Mouse (Mus musculus): ENCODE measurements at regions not wholly inside any gene's neighbourhood (a gene's known extent, or its start where the extent isn't known, plus 50 kb on each side); places are given as distances from the start of the nearest gene placed in this dataset.

DNA sequence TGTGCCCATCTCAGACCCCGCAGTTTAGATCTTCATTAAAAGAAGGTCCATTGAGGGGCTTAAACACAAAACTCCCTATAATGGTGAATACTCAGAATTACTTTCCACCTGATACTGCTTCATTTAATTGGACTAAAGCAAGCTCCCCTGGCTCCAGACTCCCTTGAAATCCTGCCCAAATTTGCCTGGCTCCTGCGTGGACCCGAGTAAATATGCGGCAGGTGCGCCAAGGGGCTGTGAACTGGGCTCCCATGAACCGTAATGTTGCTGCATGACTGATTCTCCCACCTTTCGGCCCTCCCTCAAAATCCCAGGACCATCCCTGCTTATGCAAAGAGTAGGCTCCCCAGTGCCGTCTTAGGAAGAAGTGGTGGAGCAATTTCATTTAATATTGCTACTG, 573.7 kb downstream of the Ccdc171 start:
- DNase-seq (ENCODE audit: low spot score in 2 of 2), result no peak

DNA sequence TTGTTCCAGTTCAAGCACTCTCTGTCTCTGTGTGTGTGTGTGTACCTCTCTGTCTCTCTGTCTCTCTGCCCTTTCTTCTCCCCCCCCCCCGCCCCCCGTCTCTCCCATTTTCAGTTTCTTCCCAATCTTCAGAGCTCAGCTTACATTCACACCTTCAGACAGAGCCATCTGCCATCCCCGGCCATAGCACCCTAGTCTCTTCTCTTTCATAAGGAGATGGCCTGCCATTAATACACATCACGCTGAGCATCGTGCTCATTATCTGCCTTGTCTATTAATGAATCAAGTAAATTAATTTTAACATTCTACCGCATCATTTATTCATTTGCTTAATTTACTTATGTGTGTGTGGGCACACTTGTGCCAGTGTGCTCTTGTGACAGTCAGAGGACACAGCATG, 573.2 kb downstream of the Bnc2 start:
- DNase-seq (ENCODE audit: low spot score in 2 of 2), result no peak

DNA sequence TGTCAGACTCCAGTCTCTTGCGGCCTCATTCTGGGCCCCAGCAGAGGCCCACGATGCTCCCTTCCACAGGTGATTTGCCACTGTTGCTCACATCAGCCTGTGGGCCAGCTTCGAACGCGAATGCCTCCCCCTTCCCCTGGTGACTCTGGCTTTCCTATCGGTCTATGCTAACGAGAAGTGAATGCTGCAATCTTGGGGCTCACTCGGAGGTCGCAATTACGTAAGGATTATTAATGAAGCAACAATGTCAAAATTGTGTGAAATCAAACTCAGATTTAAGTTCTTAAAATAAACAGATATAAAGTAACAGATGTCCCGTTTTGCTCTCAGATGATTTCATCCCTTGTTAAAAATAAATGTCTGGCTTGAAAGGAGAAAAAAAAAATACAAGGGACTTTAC, 572.3 kb downstream of the Bnc2 start:
- no peak for DNase-seq (ENCODE audit: low spot score in 2 of 2)

DNA sequence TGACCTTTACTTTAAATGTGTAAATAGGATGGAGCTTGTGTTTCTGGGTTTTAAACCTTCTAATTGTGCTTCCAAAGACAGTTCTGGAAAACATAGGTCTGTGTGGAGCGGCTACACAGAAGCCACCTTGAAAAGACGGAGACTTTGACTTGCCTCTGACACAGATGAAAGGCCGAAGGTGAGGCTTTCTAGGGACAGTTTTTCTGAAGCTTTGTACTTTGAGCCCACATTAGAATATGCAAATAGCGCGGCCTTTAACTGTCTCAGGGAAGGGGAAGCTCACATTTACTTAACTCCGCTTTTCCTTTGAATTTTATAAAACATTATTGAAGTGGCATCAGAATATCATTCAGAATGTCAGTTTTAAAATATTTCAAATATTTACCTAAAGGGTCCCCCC, 566.5 kb downstream of the Bnc2 start:
- DNase-seq (ENCODE audit: low spot score in 2 of 2), result no peak

DNA sequence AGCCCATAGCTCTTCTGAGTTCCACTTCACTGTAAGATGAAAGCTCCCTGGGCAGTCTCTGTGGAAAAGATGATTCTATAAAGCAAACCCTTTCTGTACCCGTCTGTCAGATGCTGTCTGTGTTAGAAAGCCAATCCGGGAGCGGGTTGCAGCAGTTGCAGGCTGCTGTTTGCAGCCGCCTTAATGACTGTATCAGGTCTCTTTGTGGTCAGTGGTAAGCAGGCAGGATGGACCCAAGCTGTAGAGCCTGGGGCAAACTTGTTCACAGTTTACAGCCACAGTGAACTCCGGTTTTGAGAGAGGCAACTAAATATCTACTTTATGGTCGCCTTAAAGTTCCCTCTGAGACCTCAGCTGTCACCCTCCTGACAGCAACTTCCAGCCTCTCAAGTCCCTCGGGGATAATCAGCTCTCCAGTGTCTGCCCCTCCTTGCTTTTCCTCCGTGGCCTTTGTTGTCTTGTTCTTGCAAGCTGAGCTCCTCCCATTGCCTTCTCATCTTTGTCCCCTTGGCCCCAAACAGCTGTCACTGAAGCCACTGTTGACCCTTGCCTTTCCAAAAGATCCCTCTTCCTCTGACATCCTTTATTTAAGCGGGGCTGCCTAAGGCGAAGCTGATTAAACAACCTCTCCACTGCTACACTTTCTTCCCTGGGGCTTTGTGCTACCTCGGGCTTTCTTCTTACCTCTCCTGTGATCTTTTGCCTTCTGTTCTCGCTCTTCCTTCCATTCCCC, 565.1 kb downstream of the Bnc2 start:
- no peak for DNase-seq (ENCODE audit: low spot score in 2 of 2)

DNA sequence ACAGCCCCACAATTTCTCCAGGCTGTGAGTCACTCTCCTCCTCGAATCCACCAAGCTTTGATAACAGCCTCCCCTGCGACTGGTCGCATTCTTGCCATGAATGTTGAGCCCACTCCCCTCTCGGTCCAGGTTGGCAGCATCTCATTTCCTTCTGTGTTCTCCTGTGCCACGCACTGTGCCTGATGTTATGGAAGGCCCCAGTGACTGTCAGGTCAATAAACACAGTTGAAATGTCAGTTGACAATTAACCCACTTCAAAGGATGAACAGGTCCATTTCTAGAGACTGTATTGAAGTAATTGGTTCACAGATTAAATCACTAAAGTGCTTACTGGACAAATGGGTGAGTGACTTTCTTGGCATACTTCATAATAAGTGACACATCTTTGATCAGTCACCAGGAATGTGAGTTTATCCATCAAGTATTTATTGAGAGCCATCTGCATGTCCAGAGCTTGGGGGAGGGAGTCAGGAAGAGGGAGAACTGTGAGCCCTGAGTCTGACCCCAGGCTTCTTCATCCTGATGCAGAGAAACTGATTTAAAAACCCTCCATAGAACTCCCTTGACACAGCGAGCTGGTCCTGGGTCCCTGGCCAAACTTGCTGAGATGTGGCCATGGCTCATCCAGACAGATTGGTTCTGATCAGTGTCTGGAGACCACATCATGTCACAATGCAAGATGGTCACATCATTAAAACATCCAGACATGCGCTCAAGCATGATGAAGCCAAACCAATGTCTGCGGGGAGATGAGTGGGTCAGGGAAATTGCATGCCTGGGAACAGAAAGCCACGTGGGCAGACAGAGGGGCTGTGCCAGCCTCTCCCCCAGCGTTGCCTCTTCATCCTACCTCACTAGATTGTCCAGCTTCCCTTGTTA, 560.7 kb downstream of the Bnc2 start:
- no peak for DNase-seq (ENCODE audit: low spot score in 2 of 2)

DNA sequence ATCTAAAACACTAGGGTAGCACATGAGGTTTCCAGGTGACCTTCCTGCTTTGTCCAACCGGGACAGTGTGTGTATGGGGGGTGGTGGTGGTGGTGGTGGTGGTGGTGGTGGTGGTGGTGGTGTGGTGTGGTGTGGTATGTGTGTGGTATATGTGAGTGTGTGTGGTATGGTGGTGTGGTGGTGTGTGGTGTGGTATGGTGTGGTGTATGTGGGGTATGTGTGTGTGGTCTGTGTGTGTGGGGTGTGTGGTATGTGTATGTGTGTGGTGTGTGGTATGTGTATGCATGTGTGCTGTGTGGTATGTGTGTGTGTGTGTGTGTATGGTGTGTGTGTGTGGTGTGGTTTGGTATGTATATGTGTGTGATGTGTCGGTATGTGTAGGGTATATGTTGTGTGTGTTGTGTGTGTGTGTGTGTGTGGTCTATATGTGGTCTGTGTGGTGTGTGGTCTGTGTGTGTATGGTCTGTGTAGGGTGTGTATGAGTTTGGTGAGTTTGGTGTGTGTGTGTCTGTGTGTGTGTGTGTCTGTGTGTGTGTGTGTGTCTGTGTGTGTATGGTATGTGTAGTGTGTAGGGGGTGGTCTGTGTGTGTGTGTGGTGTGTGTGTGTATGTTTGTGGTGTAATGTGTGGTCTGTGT, 556.7 kb downstream of the Bnc2 start:
- no peak for DNase-seq (ENCODE audit: low spot score in 2 of 2)

GRCm38 (mm10) chr4:84119616-84120015, 555.5 kb downstream of the Bnc2 start:
- DNase-seq (ENCODE audit: low spot score in 2 of 2), result no peak

DNA sequence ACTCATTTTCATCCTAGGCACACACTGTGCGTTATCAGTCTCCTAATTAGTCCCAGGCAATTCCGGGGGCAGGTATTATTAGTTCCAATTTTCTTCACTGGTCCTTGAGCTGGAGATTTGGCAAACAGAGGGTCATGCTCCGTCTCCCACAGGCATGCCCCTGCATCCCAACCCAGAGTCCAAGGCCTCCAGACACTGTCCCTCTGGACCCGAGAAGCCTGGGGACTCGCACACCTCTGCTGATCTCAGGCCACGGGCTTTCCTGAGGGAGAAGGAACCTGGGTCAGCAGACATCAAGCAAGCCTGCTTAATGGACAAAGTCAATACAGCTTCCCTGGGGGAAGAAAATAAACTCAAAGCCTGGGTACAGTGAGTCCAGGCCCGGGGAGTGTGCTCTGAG, 554.7 kb downstream of the Bnc2 start:
- DNase-seq (ENCODE audit: low spot score in 2 of 2), result no peak

- no peak for DNase-seq (ENCODE audit: low spot score in 2 of 2)
These were observed 553.6 kb downstream of the Bnc2 start for GRCm38 (mm10) chr4:84121442-84121841.

- no peak for DNase-seq (ENCODE audit: low spot score in 2 of 2)
These were observed 548.7 kb downstream of the Bnc2 start for GRCm38 (mm10) chr4:84126400-84126799.

- no peak for DNase-seq (ENCODE audit: low spot score in 2 of 2)
These were observed 547.7 kb downstream of the Bnc2 start for GRCm38 (mm10) chr4:84127380-84127779.

GRCm38 (mm10) chr4:84130840-84131547, 544.1 kb downstream of the Bnc2 start:
- DNase-seq (ENCODE audit: low spot score in 2 of 2), result no peak

DNA sequence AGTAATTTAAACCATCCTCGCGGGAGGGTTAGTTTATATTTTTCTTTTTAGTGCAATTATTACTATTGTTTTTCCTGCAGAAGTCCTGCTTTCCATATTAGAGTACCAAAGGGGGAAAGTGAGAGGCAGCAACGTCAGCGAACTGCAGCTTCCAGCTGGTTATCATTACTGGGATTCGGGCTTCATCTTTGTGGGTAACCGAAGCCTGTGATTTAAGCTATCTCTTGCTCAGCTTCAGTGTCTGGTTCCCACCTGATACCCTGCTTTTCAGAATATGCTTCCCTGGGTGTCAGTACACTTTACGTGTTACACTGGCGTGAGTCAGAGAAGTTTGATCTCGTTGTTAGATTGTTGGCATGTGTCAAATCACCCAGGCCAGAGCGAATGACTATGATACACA, 539.3 kb downstream of the Bnc2 start:
- DNase-seq (ENCODE audit: low spot score in 2 of 2), result no peak

DNA sequence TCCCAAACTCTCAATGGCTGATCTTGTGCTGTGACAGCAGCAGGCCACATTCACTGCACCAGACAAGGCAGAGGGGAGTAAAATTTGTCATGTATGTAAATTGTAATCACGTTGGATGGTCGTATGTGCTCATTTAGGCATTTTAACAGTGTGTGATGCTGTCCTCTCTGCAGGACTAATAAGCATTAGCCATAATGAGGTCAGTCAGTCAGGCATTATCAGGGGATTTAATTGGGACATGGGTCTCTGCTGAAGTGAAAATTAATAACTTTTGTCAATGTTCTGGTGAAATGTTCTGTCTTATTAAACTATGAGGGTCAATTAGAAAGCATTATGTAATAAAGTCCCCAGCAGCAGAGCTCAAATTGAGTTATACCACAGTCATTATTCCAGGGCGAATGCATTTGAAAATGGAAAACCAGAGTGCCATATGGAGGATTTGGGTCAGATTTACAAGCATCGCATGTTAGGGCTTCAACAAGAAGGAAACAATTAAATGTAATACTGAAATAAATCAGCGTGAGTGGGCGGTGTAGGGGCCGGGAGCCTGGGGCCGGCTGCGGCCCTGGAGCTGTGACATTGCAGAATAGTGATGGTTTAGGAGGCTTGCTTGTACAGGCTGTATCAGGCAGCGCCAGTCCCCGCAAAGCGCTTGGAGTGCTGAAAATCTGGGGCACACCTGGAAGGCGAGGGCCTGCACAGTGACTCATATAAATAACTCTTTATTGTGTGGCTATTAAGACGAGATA, 537.7 kb downstream of the Bnc2 start:
- DNase-seq (ENCODE audit: low spot score in 2 of 2), result no peak

- DNase-seq (ENCODE audit: low spot score in 2 of 2), result no peak
These were observed 525.7 kb downstream of the Bnc2 start for GRCm38 (mm10) chr4:84149149-84150050.

GRCm38 (mm10) chr4:84150698-84151097, 524.4 kb downstream of the Bnc2 start:
- no peak for DNase-seq (ENCODE audit: low spot score in 2 of 2)

GRCm38 (mm10) chr4:84151247-84151646, 523.8 kb downstream of the Bnc2 start:
- DNase-seq (ENCODE audit: low spot score in 2 of 2), result no peak

GRCm38 (mm10) chr4:84151971-84152450, 523.1 kb downstream of the Bnc2 start:
- DNase-seq (ENCODE audit: low spot score in 2 of 2), result no peak

DNA sequence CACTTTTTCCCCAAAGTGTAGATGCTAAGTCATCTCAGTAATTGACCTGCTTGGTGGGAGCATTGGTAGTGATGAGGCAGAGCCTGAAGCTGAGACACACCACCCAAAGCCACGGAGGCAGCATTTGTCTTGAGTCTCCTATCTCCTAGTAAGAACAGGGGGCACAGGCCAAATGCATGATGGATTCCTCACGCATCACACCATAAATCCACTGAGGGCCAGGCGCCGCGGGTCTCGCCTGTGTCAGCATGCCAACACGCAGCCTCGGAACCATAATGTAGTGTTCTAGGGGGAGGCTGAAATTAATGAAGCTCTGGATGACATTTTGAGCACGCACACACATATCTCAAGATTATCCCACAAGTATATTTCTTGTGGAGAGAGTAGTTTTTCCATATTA, 521.5 kb downstream of the Bnc2 start:
- no peak for DNase-seq (ENCODE audit: low spot score in 2 of 2)
